Mouse (Mus musculus) limb, embryonic 13.5 days (tissue): Measurements from ENCODE around the gene Klhl22. TPM values are rescaled to one million over a fixed set of nuclear protein-coding genes. Genes with fewer than 3 reads are reported as not detected.

Experiments used
- ATAC-seq: fragments of 200-750 bp; cut with Nextera tagmentation; 2 replicates; pipeline ENCODE4 v1.8.0; 2017; ENCODE audit warnings: low read depth, moderate number of reproducible peaks, moderate TSS enrichment; ENCODE audit not compliant: low FRiP score
- H3K27ac ChIP-seq: fragments of 300-500 bp; sonication (generic); 2 replicates; pipeline ENCODE4 v1.5.1; 2015; ENCODE audit warnings: inconsistent platforms, mild to moderate bottlenecking, moderate library complexity
- H3K27me3 ChIP-seq: fragments of 300-500 bp; sonication (generic); 2 replicates; pipeline ENCODE4 v1.6.1; 2015; ENCODE audit warnings: mild to moderate bottlenecking, inconsistent platforms
- H3K36me3 ChIP-seq: fragments of 300-500 bp; sonication (generic); 2 replicates; pipeline ENCODE4 v1.6.1; 2015; ENCODE audit warnings: inconsistent platforms, mild to moderate bottlenecking, moderate library complexity
- H3K4me1 ChIP-seq: fragments of 300-500 bp; sonication (generic); 2 replicates; pipeline ENCODE4 v1.6.1; 2015; ENCODE audit warnings: inconsistent platforms
- H3K4me2 ChIP-seq: fragments of 300-500 bp; sonication (generic); replicated peaks from 2 replicates; pipeline ENCODE4 v1.6.1; 2015; ENCODE audit warnings: inconsistent platforms, mild to moderate bottlenecking, moderate library complexity
- H3K4me3 ChIP-seq: fragments of 300-500 bp; sonication (generic); 2 replicates; pipeline ENCODE4 v1.5.1; 2015; ENCODE audit warnings: moderate library complexity, mild to moderate bottlenecking, inconsistent platforms
- H3K9ac ChIP-seq: fragments of 300-500 bp; sonication (generic); 2 replicates; pipeline ENCODE4 v1.6.1; 2015; ENCODE audit warnings: mild to moderate bottlenecking, inconsistent platforms
- H3K9me3 ChIP-seq: fragments of 300-500 bp; sonication (generic); 2 replicates; pipeline ENCODE4 v1.6.1; 2016; ENCODE audit warnings: inconsistent platforms
- WGBS: fragments of 180-500 bp; shearing (Covaris S2); methylation state at CpG from one replicate; pipeline ENCODE4 v1.1.7; 2015; 5-methylcytosine and 5-hydroxymethylcytosine counted together
- polyA plus RNA-seq: library from polyadenylated mRNA; unstranded; fragments of >200 nt; fragmentation: Nextera tagmentation; extraction: Ambion mirVana; gene quantifications from 2 replicates; pipeline ENCODE4 v1.2.1, GENCODE M21; 2015

The Klhl22 gene
- polyA plus RNA-seq, result 92.9 and 106 TPM in 2 replicates

GRCm38 (mm10) chr16:17759344-17759773 is at the start of gene Klhl22:
Gene Klhl22, plus strand, starts transcription at chr16:17759618.
- H3K4me1 ChIP-seq, result peaks cover 35% of the 10 kb centered on the region
- ATAC-seq, result peak; percentile 94
- H3K9me3 ChIP-seq, result no peaks in the 10 kb centered on the region
- H3K27ac ChIP-seq, result peak within 1 kb of the TSS; percentile 73; the same call in 1 of the 2 replicates
- H3K9ac ChIP-seq, result peak within 1 kb of the TSS; percentile 96
- 2% methylated on average over 16 of the region's 28 CpGs for WGBS
- H3K4me3 ChIP-seq, result peak within 1 kb of the TSS; percentile 77
- H3K27me3 ChIP-seq, result no peaks in the 10 kb centered on the region
- peaks cover 16% of the 10 kb centered on the region for H3K36me3 ChIP-seq
- peak within 1 kb of the TSS; percentile 89 for H3K4me2 ChIP-seq

GRCm38 (mm10) chr16:17717791-17718190 is 41.6 kb upstream of the Klhl22 start:
- 89% methylated on average over 1 of the region's 1 CpGs for WGBS
- Histone ChIP-seq H3K27ac (no peak overlapping the region), H3K36me3 (0 out of 2 replicates have a peak, but pooled peaks cover 6% of the 10 kb centered on the region), H3K9ac (no peak overlapping the region), H3K27me3 (no peaks in the 10 kb centered on the region), H3K4me2 (no peak overlapping the region), H3K4me3 (no peak overlapping the region), H3K4me1 (peaks cover 15% of the 10 kb centered on the region), H3K9me3 (no peaks in the 10 kb centered on the region)
- no peak for ATAC-seq

GRCm38 (mm10) chr16:17721114-17721808 is 38.2 kb upstream of the Klhl22 start:
- H3K9ac ChIP-seq, result peak overlapping the region; percentile 94
- ATAC-seq, result no peak
- WGBS, result 69% methylated on average over 9 of the region's 9 CpGs

GRCm38 (mm10) chr16:17721822-17722460 is 37.5 kb upstream of the Klhl22 start:
- ATAC-seq, result no peak
- peaks cover 16% of the 10 kb centered on the region for H3K4me1 ChIP-seq
- H3K9me3 ChIP-seq, result no peaks in the 10 kb centered on the region
- H3K36me3 ChIP-seq, result no peaks in the 10 kb centered on the region
- peak overlapping the region; percentile 76 for H3K27ac ChIP-seq
- H3K27me3 ChIP-seq, result no peaks in the 10 kb centered on the region
- H3K4me3 ChIP-seq, result peak overlapping the region; percentile 85
- peak overlapping the region; percentile 98 for H3K4me2 ChIP-seq
- WGBS, result 6% methylated on average over 10 of the region's 10 CpGs
- H3K9ac ChIP-seq, result peak overlapping the region; percentile 94

More at GRCm38 (mm10) chr16:17721114-17721808, 38.2 kb upstream of the Klhl22 start:
- Histone ChIP-seq H3K27ac (no peak overlapping the region), H3K4me3 (peak overlapping the region; percentile 85), H3K9me3 (no peaks in the 10 kb centered on the region), H3K4me2 (peak overlapping the region; percentile 98), H3K4me1 (peaks cover 15% of the 10 kb centered on the region), H3K27me3 (no peaks in the 10 kb centered on the region), H3K36me3 (no peaks in the 10 kb centered on the region)

- Histone ChIP-seq H3K4me2 (peak overlapping the region; percentile 98), H3K9me3 (no peaks in the 10 kb centered on the region), H3K9ac (peak overlapping the region; percentile 94), H3K27ac (peak overlapping the region; percentile 76), H3K27me3 (no peaks in the 10 kb centered on the region), H3K36me3 (no peaks in the 10 kb centered on the region), H3K4me3 (peak overlapping the region; percentile 85), H3K4me1 (peaks cover 19% of the 10 kb centered on the region)
- peak; percentile 91 for ATAC-seq
- 2% methylated on average over 44 of the region's 44 CpGs for WGBS
Measured at GRCm38 (mm10) chr16:17722461-17723324, 36.7 kb upstream of the Klhl22 start.

- Histone ChIP-seq H3K4me3 (no peak overlapping the region), H3K36me3 (no peaks in the 10 kb centered on the region), H3K27ac (no peak overlapping the region), H3K27me3 (no peaks in the 10 kb centered on the region), H3K4me1 (peaks cover 19% of the 10 kb centered on the region), H3K4me2 (peak overlapping the region; percentile 98; the same call in 1 of the 2 replicates), H3K9me3 (no peaks in the 10 kb centered on the region), H3K9ac (no peak overlapping the region)
- WGBS, result 82% methylated on average over 1 of the region's 1 CpGs
- no peak for ATAC-seq
Measured at GRCm38 (mm10) chr16:17723325-17723626, 36.1 kb upstream of the Klhl22 start.

GRCm38 (mm10) chr16:17724448-17724847 is 35.0 kb upstream of the Klhl22 start:
- Histone ChIP-seq H3K4me3 (no peak overlapping the region), H3K36me3 (no peaks in the 10 kb centered on the region), H3K27me3 (no peaks in the 10 kb centered on the region), H3K4me2 (no peak overlapping the region), H3K9ac (no peak overlapping the region), H3K27ac (no peak overlapping the region), H3K4me1 (peaks cover 19% of the 10 kb centered on the region), H3K9me3 (no peaks in the 10 kb centered on the region)
- 97% methylated on average over 3 of the region's 3 CpGs for WGBS
- no peak for ATAC-seq

GRCm38 (mm10) chr16:17727179-17727861 is 32.1 kb upstream of the Klhl22 start:
- H3K27ac ChIP-seq, result no peak overlapping the region
- no peak overlapping the region for H3K9ac ChIP-seq
- H3K4me3 ChIP-seq, result no peak overlapping the region
- WGBS, result 13% methylated on average over 5 of the region's 5 CpGs
- H3K4me2 ChIP-seq, result no peak overlapping the region
- ATAC-seq, result no peak
- H3K9me3 ChIP-seq, result no peaks in the 10 kb centered on the region
- no peaks in the 10 kb centered on the region for H3K36me3 ChIP-seq
- peaks cover 4% of the 10 kb centered on the region; the same call in 1 of the 2 replicates for H3K4me1 ChIP-seq
- no peaks in the 10 kb centered on the region for H3K27me3 ChIP-seq

- H3K9me3 ChIP-seq, result no peaks in the 10 kb centered on the region
- no peak overlapping the region for H3K4me3 ChIP-seq
- no peak for ATAC-seq
- no peaks in the 10 kb centered on the region for H3K36me3 ChIP-seq
- H3K4me2 ChIP-seq, result no peak overlapping the region
- H3K9ac ChIP-seq, result no peak overlapping the region
- H3K27me3 ChIP-seq, result peaks cover 4% of the 10 kb centered on the region; the same call in 1 of the 2 replicates
- H3K4me1 ChIP-seq, result peaks cover 12% of the 10 kb centered on the region
- H3K27ac ChIP-seq, result no peak overlapping the region
Measured at GRCm38 (mm10) chr16:17729974-17730373, 29.4 kb upstream of the Klhl22 start.

GRCm38 (mm10) chr16:17732021-17732420 is 27.4 kb upstream of the Klhl22 start:
- Histone ChIP-seq H3K27ac (no peak overlapping the region), H3K4me1 (peaks cover 10% of the 10 kb centered on the region), H3K9me3 (no peaks in the 10 kb centered on the region), H3K27me3 (peaks cover 4% of the 10 kb centered on the region; the same call in 1 of the 2 replicates), H3K9ac (no peak overlapping the region), H3K36me3 (no peaks in the 10 kb centered on the region), H3K4me3 (no peak overlapping the region), H3K4me2 (no peak overlapping the region)
- ATAC-seq, result no peak
- WGBS, result 46% methylated on average over 3 of the region's 3 CpGs

- Histone ChIP-seq H3K36me3 (no peaks in the 10 kb centered on the region), H3K27me3 (peaks cover 4% of the 10 kb centered on the region; the same call in 1 of the 2 replicates), H3K9ac (no peak overlapping the region), H3K27ac (no peak overlapping the region), H3K4me3 (no peak overlapping the region), H3K9me3 (no peaks in the 10 kb centered on the region), H3K4me2 (no peak overlapping the region), H3K4me1 (peaks cover 8% of the 10 kb centered on the region)
- ATAC-seq, result no peak
- 68% methylated on average over 6 of the region's 6 CpGs for WGBS
Measured at GRCm38 (mm10) chr16:17732431-17732830, 27.0 kb upstream of the Klhl22 start.
